Mouse (Mus musculus) embryo, embryonic 11 days (tissue): ENCODE measurements around the gene Prcd.
A peak's percentile ranks its signal among the peaks of the same experiment; 100 is the strongest.
"Not testable (repeated sequence)": the region's sequence is repeated elsewhere in the genome, so short reads cannot be mapped to it uniquely, and the experiment has no call there.

Source experiments
- DNase-seq: peaks from one replicate; pipeline ENCODE4 v3.0.0-alpha.2; 2015

Prcd gene

DNA sequence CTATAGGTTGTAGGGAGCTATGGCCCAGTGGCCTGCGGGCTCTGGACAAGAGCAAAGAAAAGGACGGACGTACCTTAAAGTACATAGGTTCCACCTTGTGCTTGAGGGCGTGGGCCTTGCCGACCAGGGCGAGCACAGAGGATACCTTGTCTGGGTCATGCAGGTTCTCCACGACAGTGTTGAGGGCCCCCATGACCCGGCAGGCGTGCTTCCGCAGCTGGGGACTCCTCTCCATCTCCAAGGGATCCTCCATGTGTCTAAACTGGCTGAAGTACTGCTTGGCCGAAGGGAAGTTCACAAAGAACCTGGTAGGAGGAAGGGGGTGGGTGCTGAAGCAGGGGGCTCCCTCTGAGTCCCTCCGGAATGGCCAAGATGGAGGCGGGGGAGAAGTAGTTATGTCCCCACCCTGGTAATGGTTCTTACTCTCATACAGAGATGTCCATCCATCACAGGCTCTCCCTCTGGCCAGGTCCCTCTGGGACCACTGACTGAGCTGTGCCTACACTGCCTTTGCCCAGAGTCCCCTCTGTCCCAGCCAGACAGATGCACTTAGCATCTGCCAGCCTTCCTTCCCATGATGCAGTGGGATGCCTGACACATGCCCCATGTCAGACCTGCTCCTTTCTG, 3.5 kb upstream of the Prcd start:
- DNase-seq = no peak

GRCm38 (mm10) chr11:116650811-116651210, 2.5 kb upstream of the Prcd start:
- no peak for DNase-seq

DNA sequence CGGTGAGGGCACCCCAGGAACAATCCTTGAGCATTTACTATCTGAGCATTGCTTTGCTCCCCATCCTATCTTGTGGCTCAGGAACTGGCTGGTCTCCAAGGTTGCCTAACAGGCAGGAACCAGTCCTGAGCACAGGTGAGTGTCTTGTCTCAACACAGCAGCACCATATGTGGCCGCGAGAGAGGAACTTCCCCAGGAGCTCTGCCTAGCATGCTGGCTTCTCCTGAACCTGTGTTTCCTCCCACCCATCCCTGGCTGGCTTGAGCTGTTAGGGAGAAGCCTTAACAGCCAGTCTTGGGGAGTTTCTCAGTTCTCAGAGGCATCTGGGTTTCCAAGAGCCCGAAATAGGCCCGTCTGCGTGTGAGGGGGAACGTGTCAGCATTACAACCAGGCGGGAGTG, 2.0 kb upstream of the Prcd start:
- DNase-seq = no peak

DNA sequence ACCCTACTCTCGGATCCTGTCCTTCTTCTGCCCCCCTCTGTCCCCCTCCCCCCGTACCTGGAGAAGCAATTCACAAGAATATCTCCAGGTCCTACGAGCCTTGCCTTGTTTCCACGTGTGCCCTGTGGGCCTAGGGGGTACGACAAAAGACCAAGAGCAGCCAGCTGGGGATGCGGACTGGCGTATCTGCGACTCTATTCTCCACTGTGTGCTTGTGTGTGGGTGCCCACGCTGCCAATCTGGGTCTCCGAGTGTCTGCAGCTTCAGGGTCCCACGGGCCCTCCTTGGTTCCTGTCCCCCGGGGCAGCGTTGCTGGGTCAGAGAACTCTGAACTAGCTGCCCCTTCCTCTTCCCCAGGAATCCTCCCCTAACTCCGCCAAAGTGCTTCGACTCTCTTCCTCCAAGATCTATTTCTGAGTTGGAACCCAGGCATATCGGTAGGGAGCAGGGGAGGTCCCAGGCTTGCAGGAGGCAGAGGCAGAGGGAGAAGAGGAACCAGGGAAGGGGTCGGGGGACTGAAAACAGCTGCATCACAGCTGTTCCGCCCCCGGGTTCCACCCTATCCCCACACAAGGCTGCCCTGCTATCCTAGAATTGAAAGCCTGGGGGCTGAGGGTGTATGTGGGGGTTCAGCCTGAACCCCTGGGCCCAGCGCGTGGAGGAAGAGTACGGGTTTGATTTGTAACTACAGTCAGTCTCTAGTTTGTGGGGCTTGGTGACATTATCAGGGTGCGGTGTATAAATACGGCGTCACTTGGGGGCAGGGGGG, 820 bp upstream of the Prcd start:
- no peak for DNase-seq

GRCm38 (mm10) chr11:116653709-116654221, 431 bp downstream of the Prcd start:
- peak; percentile 69 for DNase-seq

- peak; percentile 64 for DNase-seq
Measured at GRCm38 (mm10) chr11:116654255-116654821, 1.0 kb downstream of the Prcd start, which contains the start of gene Cygb. Gene Cygb (minus strand): TSS chr11:116654313.

GRCm38 (mm10) chr11:116656348-116657191, 3.2 kb downstream of the Prcd start:
- DNase-seq = no peak

- peak; percentile 97 for DNase-seq
Measured at GRCm38 (mm10) chr11:116657311-116658223, 4.2 kb downstream of the Prcd start.

DNA sequence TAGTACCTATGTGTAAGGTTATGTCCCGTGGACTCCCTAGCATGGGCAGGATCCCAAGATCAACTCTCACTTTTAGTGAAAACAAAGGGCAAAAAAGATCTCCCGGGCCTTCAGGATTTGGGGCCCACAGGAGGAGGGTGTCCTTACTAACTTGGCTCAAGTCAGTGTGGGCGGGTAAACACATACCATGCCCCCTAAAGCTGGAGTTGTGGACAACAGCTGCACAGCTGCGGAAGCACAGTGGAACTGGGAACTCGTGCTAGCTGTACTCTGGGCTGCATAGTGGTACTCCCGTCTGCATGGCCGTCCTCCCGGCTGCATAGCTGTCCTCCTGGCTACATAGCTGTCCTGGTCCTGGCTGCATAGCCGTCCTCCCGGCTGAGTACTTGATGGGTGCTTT, 4.9 kb downstream of the Prcd start:
- no peak for DNase-seq

DNA sequence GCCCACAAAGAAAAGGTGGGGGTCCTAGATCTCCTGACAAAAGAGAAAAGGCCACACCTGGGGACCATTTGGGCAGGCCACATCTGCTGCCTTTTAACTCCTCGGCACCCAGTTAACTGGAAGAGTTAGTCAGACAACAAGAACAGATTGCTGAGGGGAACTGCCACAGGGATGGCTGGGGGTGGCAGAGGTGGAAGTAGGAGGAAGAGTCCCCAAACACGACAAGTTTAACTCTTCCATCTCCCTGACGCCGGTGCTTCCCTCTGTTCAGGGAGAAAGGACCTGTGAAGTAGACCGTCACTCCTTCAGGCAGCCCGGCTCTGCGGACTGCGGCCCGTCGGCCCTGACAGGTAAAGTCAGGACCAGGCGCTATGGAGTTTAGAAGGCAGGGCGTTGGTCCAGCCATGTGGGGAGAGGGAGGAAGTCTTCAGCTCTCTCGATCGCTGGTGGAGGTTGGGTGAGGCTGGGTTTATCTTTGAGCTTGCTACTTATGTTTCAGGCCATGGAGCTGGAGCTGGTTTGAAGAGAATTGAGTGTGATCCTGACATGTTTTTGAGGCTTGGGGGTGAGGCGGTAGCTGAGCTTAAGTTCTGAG, 5.8 kb downstream of the Prcd start:
- no peak for DNase-seq

- DNase-seq = no peak
Measured at GRCm38 (mm10) chr11:116660181-116660580, 6.8 kb downstream of the Prcd start.

DNA sequence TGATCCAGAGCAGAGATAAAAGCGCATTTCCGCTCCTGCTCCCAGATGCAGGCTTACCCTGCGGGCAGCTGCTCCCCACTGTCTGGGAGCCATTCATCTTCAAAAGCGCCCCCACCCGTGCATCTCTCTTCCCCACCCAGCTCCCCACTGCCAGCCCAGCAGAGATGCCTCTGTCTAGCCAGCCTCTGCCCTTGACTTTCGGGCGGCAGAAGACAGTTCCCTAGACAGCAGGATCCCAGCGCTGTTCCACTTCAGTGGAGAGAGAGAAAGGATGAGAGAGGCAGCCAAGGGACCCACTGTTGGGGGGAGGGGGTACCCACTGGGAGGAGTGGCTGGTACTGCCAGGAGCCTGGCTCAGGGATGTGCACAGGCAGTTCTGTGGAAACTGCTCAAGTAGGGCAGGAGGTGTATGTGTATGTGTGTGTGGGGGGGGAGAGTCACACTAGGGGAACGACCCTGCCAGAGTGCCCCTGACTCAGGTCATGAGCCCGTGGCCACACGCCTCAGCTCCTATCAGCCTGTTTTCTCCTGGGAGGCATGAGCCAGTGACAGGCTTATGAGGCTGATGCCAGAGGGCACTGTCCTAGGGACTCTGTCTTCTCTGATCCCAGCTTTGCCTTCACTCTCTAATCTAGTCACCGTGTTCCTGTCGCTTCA, 8.1 kb downstream of the Prcd start:
- DNase-seq = no peak

DNA sequence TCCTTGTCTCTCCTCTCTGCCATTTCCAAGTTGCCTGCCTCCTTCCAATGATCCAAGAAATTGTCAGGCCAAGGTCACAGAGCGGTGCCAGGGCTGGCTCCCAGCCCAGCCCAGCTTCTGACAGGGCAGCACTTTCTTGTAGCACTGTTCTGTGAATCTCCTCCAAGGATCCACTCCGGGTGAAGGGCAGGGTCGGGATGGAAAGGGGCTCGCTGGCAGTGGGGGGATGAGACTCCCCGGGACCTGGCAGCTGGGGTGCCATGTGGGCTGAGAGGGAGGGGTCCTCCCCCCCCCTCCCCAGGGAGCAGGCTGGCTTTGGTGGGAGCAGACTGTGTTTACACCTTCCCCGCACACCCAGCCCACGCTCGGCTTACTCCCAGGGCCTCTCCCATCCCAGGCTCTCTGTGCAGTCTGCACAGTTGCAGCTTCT, 8.6 kb downstream of the Prcd start:
- DNase-seq = no peak

DNA sequence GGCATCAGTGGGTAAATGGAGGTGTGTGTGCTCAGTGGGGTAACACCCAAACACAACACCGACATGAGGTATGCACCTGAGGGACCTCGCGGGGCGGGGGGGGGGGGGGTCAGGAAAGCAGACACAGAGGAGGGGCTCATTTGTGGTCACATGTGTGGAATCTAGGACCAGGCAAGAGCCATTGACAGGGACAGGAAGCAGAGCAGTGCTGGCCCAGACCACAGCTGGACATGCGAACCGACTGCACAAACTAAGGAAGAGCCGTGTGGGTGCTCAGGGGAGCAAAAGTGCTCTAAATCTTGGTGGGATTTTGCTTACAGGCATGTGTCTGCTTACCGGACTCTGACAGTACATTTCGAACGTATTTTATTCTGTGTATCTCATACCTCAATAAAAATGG, 12.0 kb downstream of the Prcd start:
- DNase-seq = no peak

DNA sequence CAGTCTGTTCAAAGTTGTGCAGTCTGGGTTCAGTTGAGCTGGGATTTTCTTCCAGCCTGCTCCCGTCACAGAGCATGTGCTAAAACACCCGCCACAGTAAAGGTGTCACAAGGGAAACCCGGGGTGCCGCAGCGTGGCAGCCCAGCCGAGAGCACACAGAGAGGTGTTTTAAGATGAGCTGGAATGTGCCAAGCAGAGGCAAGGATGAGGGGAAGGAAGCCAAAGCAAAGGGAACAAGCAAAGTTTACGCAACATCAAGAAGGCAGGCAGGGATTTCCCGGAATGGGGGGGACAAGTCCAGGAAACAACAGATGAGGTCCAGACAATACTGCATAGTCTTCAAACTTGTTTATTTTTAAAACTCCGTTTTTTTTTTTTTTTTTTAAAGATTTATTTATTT, 13.2 kb downstream of the Prcd start:
- no peak for DNase-seq

GRCm38 (mm10) chr11:116667012-116667411, 13.7 kb downstream of the Prcd start:
- not testable (repeated sequence) for DNase-seq

- DNase-seq = no peak
Measured at GRCm38 (mm10) chr11:116667930-116668329, 14.6 kb downstream of the Prcd start.

DNA sequence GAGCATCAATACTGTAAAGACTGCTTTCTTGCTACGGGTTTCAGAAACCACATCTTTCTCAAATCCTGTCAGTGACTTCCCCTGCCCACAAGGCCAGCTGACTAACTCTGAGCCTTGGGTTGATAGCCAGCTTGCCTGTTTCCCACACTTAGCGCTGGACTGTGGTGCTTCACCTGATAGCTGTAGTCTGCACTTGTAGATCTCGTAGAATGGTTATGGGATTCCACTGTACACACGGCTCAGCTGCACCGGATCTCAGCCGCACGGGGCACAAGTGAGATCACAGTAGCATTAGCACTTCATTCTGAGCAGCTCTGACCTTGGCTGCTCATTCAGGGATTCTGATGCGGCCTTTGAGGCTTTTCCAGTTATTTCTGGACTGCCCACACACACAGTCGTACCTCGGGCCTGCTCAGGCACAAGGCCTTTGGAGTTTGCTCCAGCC, 15.1 kb downstream of the Prcd start:
- DNase-seq = no peak

DNA sequence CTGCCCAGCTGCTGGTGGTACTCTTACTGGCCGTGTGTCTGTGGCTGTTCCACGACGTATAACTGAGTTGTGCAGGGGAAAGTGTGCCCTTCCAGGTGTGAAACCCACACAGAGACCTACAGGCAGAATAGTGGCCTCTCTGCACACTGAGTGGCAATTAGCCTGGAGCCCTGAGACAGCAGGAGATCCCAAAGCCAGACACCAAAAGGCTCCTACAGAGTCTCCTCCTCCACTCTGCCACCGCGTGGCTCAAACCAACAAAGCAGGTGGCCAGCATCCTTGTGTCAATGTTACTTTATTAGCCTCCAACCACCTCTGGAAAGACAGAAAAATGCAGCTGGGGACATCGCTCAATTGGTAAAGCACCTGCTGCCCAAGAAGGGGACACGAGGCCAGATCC, 15.5 kb downstream of the Prcd start:
- peak; percentile 58 for DNase-seq

DNA sequence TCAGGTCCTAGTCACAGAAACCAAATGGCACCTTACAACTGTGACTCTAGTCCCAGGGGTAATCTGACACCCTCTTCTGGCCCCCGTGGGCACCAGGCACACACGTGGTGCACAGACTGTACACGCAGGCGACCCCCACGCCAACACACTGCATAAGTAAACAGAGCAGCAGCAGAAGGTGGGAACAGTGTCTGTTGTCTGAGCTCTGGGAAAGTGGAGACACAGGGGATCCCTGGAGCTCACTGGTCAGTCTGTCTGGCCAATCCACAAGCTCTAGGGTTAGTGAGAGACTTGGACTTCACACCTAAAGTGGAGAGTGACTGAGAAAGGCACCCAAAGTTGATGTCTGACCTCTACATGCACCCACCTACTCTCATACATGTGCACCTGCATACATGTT, 16.0 kb downstream of the Prcd start:
- DNase-seq = no peak
